Mouse (Mus musculus): ENCODE data around the gene Smad6.

GRCm38 (mm10) chr9:63979275-63979674, 42.6 kb downstream of the Smad6 start:
- TF ChIP-seq CTCF (IDR thresholded peaks at IDR 0.05; ENCODE audit: borderline replicate concordance, insufficient read depth, low read depth, low read length), result no peak
- TF ChIP-seq POLR2A (IDR thresholded peaks at IDR 0.05; ENCODE audit: borderline replicate concordance, insufficient read depth, low read length), result no peak
